ENCODE assay signal across 8 mouse cellular contexts in genomic region chr6:140622391-140623225, GRCm38 (mm10). TPM values are rescaled to one million over a fixed set of nuclear protein-coding genes. Genes with fewer than 3 reads are reported as not detected.
DNase-seq lines count a peak whose midpoint lies in the region; ATAC-seq and TF ChIP-seq lines count a peak whose summit lies in the region.

Gene Aebp2, plus strand, starts transcription at chr6:140622663.

- no peak for ATAC-seq in embryonic facial prominence, embryonic 12.5 days (ENCODE audit: insufficient number of reproducible peaks, insufficient read depth, low FRiP score, low TSS enrichment)
- no peak; the same call in 1 of the 2 replicates for ATAC-seq in kidney, postnatal 0 days (replicated peaks; ENCODE audit: low FRiP score, low read depth)
- ATAC-seq in liver, embryonic 14.5 days (ENCODE audit: insufficient read depth), result no peak

- TF ChIP-seq EP300 in MEL (IDR thresholded peaks at IDR 0.05; ENCODE audit: low read depth in 1 of 2, low read length in 2 of 2), result no peak
- no peak for TF ChIP-seq EP300 in liver, embryonic 14.5 days (IDR thresholded peaks at IDR 0.05; ENCODE audit: low read depth)

- 42% methylated on average over 30 of the region's 30 CpGs for WGBS in embryonic facial prominence, embryonic 12.5 days
- WGBS in kidney, postnatal 0 days, result 42% methylated on average over 30 of the region's 30 CpGs
- 43% methylated on average over 30 of the region's 30 CpGs for WGBS in liver, embryonic 14.5 days (ENCODE audit: insufficient replicate concordance)

- H3K27me3 ChIP-seq in MEL (ENCODE audit: control insufficient read depth in 1 of 2, insufficient read depth in 2 of 2, low read length in 2 of 2), result no peaks in the 10 kb centered on the region
- H3K27me3 ChIP-seq in embryonic facial prominence, embryonic 12.5 days, result no peaks in the 10 kb centered on the region
- no peaks in the 10 kb centered on the region for H3K27me3 ChIP-seq in kidney, postnatal 0 days (ENCODE audit: insufficient read depth, low read length)
- no peaks in the 10 kb centered on the region for H3K27me3 ChIP-seq in liver, embryonic 14.5 days (ENCODE audit: control insufficient read depth, insufficient read depth, low read length)

- TF ChIP-seq POLR2A in MEL (IDR thresholded peaks at IDR 0.05; ENCODE audit: control insufficient read depth in 1 of 2, insufficient read depth in 1 of 2, low read depth in 1 of 2, low read length in 2 of 2, poor library complexity in 1 of 2), result no peak

- H3K79me2 ChIP-seq in MEL (ENCODE audit: control insufficient read depth, insufficient read depth, low read length, poor library complexity), result peaks cover 39% of the 10 kb centered on the region

- H3K4me3 ChIP-seq in MEL (ENCODE audit: control insufficient read depth in 1 of 2, insufficient read depth in 1 of 2, low read depth in 2 of 2, low read length in 2 of 2), result peak within 1 kb of the TSS; percentile 44 to 93
- H3K4me3 ChIP-seq in embryonic facial prominence, embryonic 12.5 days, result peak within 1 kb of the TSS; percentile 94
- peak within 1 kb of the TSS; percentile 96 for H3K4me3 ChIP-seq in kidney, postnatal 0 days (replicated peaks; ENCODE audit: low read depth, low read length)
- H3K4me3 ChIP-seq in liver, embryonic 14.5 days (ENCODE audit: insufficient read depth in 1 of 2, low read depth in 2 of 2, low read length in 2 of 2), result peak within 1 kb of the TSS; percentile 80 to 90

- H3K27ac ChIP-seq in MEL (ENCODE audit: control insufficient read depth, low read depth, low read length), result peak within 1 kb of the TSS; percentile 91
- peak within 1 kb of the TSS; percentile 95 for H3K27ac ChIP-seq in embryonic facial prominence, embryonic 12.5 days
- H3K27ac ChIP-seq in kidney, postnatal 0 days, result peak within 1 kb of the TSS; percentile 98
- no peak within 1 kb of the TSS; the same call in 1 of the 2 replicates for H3K27ac ChIP-seq in liver, embryonic 14.5 days

- no peak for TF ChIP-seq RAD21 in MEL (IDR thresholded peaks at IDR 0.05; ENCODE audit: low read depth, low read length)

- TF ChIP-seq CTCF in MEL (IDR thresholded peaks at IDR 0.05 in 2 of 3, conservative IDR thresholded peaks at IDR 0.05 in 1 of 3; ENCODE audit: control insufficient read depth in 1 of 3, insufficient read depth in 1 of 3, low read depth in 2 of 3, low read length in 3 of 3, poor library complexity in 1 of 3, severe bottlenecking in 1 of 3), result no peak
- TF ChIP-seq CTCF in kidney, postnatal 0 days (IDR thresholded peaks at IDR 0.05; ENCODE audit: low read depth), result no peak
- no peak for TF ChIP-seq CTCF in liver, embryonic 14.5 days (IDR thresholded peaks at IDR 0.05; ENCODE audit: low read depth)

- no peaks in the 10 kb centered on the region for H3K9me3 ChIP-seq in MEL (replicated peaks; ENCODE audit: insufficient read depth, low read length)
- no peaks in the 10 kb centered on the region for H3K9me3 ChIP-seq in embryonic facial prominence, embryonic 12.5 days
- H3K9me3 ChIP-seq in kidney, postnatal 0 days (replicated peaks; ENCODE audit: low read length), result no peaks in the 10 kb centered on the region
- no peaks in the 10 kb centered on the region for H3K9me3 ChIP-seq in liver, embryonic 14.5 days (ENCODE audit: control insufficient read depth, low read length)

- H3K9ac ChIP-seq in MEL (ENCODE audit: control insufficient read depth, low read depth, low read length, poor library complexity, severe bottlenecking), result peak within 1 kb of the TSS; percentile 98
- peak within 1 kb of the TSS; percentile 95 for H3K9ac ChIP-seq in embryonic facial prominence, embryonic 12.5 days
- peak within 1 kb of the TSS; percentile 98 for H3K9ac ChIP-seq in kidney, postnatal 0 days (ENCODE audit: low read depth, low read length)
- H3K9ac ChIP-seq in liver, embryonic 14.5 days (replicated peaks), result peak within 1 kb of the TSS; percentile 82

- peaks cover 0 to 24% of the 10 kb centered on the region in 2 experiments; a peak in 2 of 4 replicates for H3K36me3 ChIP-seq in MEL (ENCODE audit: control insufficient read depth in 1 of 2, insufficient read depth in 2 of 2, low read length in 2 of 2)
- H3K36me3 ChIP-seq in embryonic facial prominence, embryonic 12.5 days, result no peaks in the 10 kb centered on the region
- H3K36me3 ChIP-seq in kidney, postnatal 0 days (ENCODE audit: insufficient read depth, low read length), result no peaks in the 10 kb centered on the region
- H3K36me3 ChIP-seq in liver, embryonic 14.5 days (replicated peaks; ENCODE audit: control insufficient read depth, insufficient read depth, low read depth), result no peaks in the 10 kb centered on the region

- H3K4me2 ChIP-seq in embryonic facial prominence, embryonic 12.5 days (replicated peaks), result peak within 1 kb of the TSS; percentile 79
- H3K4me2 ChIP-seq in kidney, postnatal 0 days (ENCODE audit: low read length), result peak within 1 kb of the TSS; percentile 79
- peak within 1 kb of the TSS; percentile 85 for H3K4me2 ChIP-seq in liver, embryonic 14.5 days (ENCODE audit: low read depth)

- peaks cover 6 to 30% of the 10 kb centered on the region in 2 experiments for H3K4me1 ChIP-seq in MEL (ENCODE audit: control insufficient read depth in 1 of 2, insufficient read depth in 2 of 2, low read length in 2 of 2)
- peaks cover 21% of the 10 kb centered on the region for H3K4me1 ChIP-seq in embryonic facial prominence, embryonic 12.5 days
- H3K4me1 ChIP-seq in kidney, postnatal 0 days (replicated peaks; ENCODE audit: insufficient read depth, low read length), result peaks cover 8% of the 10 kb centered on the region
- peaks cover 7 to 13% of the 10 kb centered on the region in 2 experiments for H3K4me1 ChIP-seq in liver, embryonic 14.5 days (replicated peaks; ENCODE audit: control insufficient read depth in 2 of 2, insufficient read depth in 2 of 2, low read length in 1 of 2)

- peak; percentile 27 for DNase-seq in kidney, adult 11 months
- no peak for DNase-seq in kidney, adult 18-20 months
- DNase-seq in MEL (ENCODE audit: low read depth, low spot score), result no peak
- DNase-seq in heart, adult 8-10 months (ENCODE audit: low spot score), result no peak
- DNase-seq in kidney, postnatal 0 days (ENCODE audit: low spot score), result no peak
- DNase-seq in liver, embryonic 14.5 days (ENCODE audit: low read depth in 3 of 3, low spot score in 3 of 3), result no peak
- DNase-seq in spleen, postnatal 4 days (ENCODE audit: low spot score in 2 of 2), result peak; percentile 18 to 64

TF ChIP-seq in MEL, 35 proteins besides CTCF, POLR2A, EP300 and RAD21:
- TF ChIP-seq BHLHE40 (IDR thresholded peaks at IDR 0.05; ENCODE audit: borderline replicate concordance, low read depth, low read length) (no peak), JUND (IDR thresholded peaks at IDR 0.05; ENCODE audit: low read depth, low read length) (no peak), SMC3 (IDR thresholded peaks at IDR 0.05; ENCODE audit: low read depth, low read length) (no peak)
TF ChIP-seq in MEL: peak in this region for 0.

RNA-seq across cellular contexts. Expression of gene Aebp2, which starts in this region (rescaled TPM):
- 25.9 and 29.5 TPM in 2 replicates for total RNA-seq in MEL (2012; rRNA removed)
- 10 to 100 TPM; 32.5 to 42.0 TPM for polyA plus RNA-seq in MEL (2012; ENCODE audit: insufficient read depth in 1 of 2, insufficient read length in 2 of 2, low read depth in 1 of 2, low replicate concordance in 2 of 2, missing spikeins in 1 of 2)
- polyA plus RNA-seq in embryonic facial prominence, embryonic 12.5 days (2016; fragmentation: Nextera tagmentation; extraction: Ambion mirVana), result 15.4 and 18.0 TPM in 2 replicates
- 10 to 100 TPM; 32.8 to 40.1 (median 34.9) TPM for total RNA-seq in heart, adult 8-10 months (2022)
- polyA plus RNA-seq in kidney, postnatal 0 days (2015; fragmentation: Nextera tagmentation; extraction: Ambion mirVana), result 13.0 and 13.9 TPM in 2 replicates
- polyA plus RNA-seq in liver, embryonic 14.5 days (2012; rRNA removed), result 8.0 and 10.7 TPM in 2 replicates
- 3.3 TPM in 2 replicates for polyA plus RNA-seq in liver, embryonic 14.5 days (2014; fragmentation: Nextera tagmentation; extraction: Ambion mirVana)

Comparison
In these comparisons a context has a peak if more than half of its experiments do, and no peak if none do; other contexts are left out.
1. DNase-seq: peak in kidney, adult 11 months (single experiment) and spleen, postnatal 4 days (2 of 2); none in kidney, adult 18-20 months (single experiment), MEL (single experiment), heart, adult 8-10 months (single experiment), kidney, postnatal 0 days (single experiment) and liver, embryonic 14.5 days (0 of 3).
2. Peak in every context shown above with its lines, with median percentiles within 50 percentile points of each other: H3K4me3 ChIP-seq, H3K9ac ChIP-seq and H3K4me2 ChIP-seq.